Mouse (Mus musculus) fat pad, adult 2 months (tissue): ENCODE measurements around the gene Crls1.

Source experiments
- DNase-seq: peaks from one replicate; pipeline ENCODE4 v3.0.0-alpha.2; 2011; ENCODE audit warnings: low read depth, low spot score; ENCODE audit errors: extremely low read depth

Crls1 gene

GRCm38 (mm10) chr2:132884303-132884967, 38.0 kb downstream of the Crls1 start:
- DNase-seq = no peak

- DNase-seq = no peak
Measured at GRCm38 (mm10) chr2:132885312-132885711, 38.8 kb downstream of the Crls1 start.

- DNase-seq = no peak
Measured at GRCm38 (mm10) chr2:132893826-132894225, 47.4 kb downstream of the Crls1 start.

GRCm38 (mm10) chr2:132898211-132898610, 51.7 kb downstream of the Crls1 start:
- DNase-seq = no peak

GRCm38 (mm10) chr2:132900596-132900995, 54.1 kb downstream of the Crls1 start:
- no peak for DNase-seq

GRCm38 (mm10) chr2:132901636-132902035, 55.2 kb downstream of the Crls1 start:
- DNase-seq = no peak

GRCm38 (mm10) chr2:132902056-132902455, 55.6 kb downstream of the Crls1 start:
- DNase-seq = no peak

- DNase-seq = no peak
Measured at GRCm38 (mm10) chr2:132903498-132903897, 57.0 kb downstream of the Crls1 start.

- no peak for DNase-seq
Measured at GRCm38 (mm10) chr2:132904961-132905360, 58.5 kb downstream of the Crls1 start.

- no peak for DNase-seq
Measured at GRCm38 (mm10) chr2:132906763-132907162, 60.3 kb downstream of the Crls1 start.

- DNase-seq = no peak
Measured at GRCm38 (mm10) chr2:132914785-132915184, 68.3 kb downstream of the Crls1 start.
